13 mouse cellular contexts compared by ENCODE assay signal in the genomic region with DNA sequence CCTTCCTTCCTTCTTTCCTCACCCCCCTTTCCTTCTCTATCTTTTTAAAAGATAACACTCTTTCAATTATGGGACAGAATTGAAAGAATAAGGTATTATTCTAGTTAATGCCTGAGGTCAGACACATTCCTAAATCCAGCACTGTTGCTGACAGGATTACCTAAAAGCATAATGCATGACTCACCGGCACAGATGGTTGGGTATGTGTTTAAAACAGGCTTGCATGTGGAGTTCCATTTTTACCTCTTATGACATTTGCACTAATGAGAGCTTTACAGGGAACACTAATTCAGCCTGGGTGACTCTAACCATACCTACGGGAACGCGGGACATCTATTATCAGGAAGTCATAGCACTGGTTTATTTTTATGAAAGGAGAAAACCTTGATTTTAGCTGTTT.
DNase-seq lines count a peak whose midpoint lies in the region; ATAC-seq lines count a peak whose summit lies in the region.
"Had no signal": no experiment of that assay in that cellular context is flagged by ENCODE, and none has a peak within 500 bp of the region (broad histone marks: within the 10 kb centered on the region; RNA-seq: fewer than 3 reads in every experiment).

No protein-coding gene starts in this region.

- ATAC-seq in CD4-positive, CD25-positive, alpha-beta regulatory T cell, adult 4 months: no peak
- ATAC-seq: forebrain, postnatal 0 days; inflammation-experienced regulatory T-cells, adult 6 months had no signal

- DNase-seq in 3T3-L1 (ENCODE audit: low read depth, low spot score) (peak; percentile 31), NIH3T3 (ENCODE audit: low read depth) (peak; percentile 10)
- DNase-seq in cerebellum, postnatal 14 days: peak; percentile 4 to 27
- peak; percentile 55 to 70 for DNase-seq in left cerebral cortex, adult 9 months (ENCODE audit: low spot score in 2 of 2)
- DNase-seq in gastrocnemius, postnatal 36 days: no peak
- no peak for DNase-seq in urinary bladder, adult 18-20 months (ENCODE audit: low spot score in 2 of 2)
- DNase-seq: adrenal gland, postnatal 25 days; forebrain, postnatal 0 days; heart, postnatal 36 days; lung, adult 2 months; thymus, postnatal 36 days had no signal

- intact Hi-C loops in gastrocnemius, postnatal 36 days (cut with DNase I): no loop called here

Comparison
In these comparisons a context has a peak if more than half of its experiments do, and no peak if none do; other contexts are left out.
1. DNase-seq: peak in 3T3-L1 (single experiment), NIH3T3 (single experiment), cerebellum, postnatal 14 days (2 of 2) and left cerebral cortex, adult 9 months (2 of 2); none in gastrocnemius, postnatal 36 days (0 of 2) and urinary bladder, adult 18-20 months (0 of 2).